Mouse (Mus musculus) adrenal gland, postnatal 14 days (tissue): Measurements from ENCODE around the gene Ptprn2. TPM values are rescaled to one million over a fixed set of nuclear protein-coding genes. Genes with fewer than 3 reads are reported as not detected.

Source experiments
- microRNA-seq, 2 experiments: library from miRNA; unstranded; fragments of <30 nt; microRNA quantifications; one replicate each; pipeline ENCODE4 v1.2.0; 2021
- total RNA-seq: library from RNA; stranded (reverse); gene quantifications from 2 replicates; pipeline ENCODE4 v1.2.3, GENCODE M21; 2021

Gene Ptprn2
- total RNA-seq, 1 experiment from 2014 or later = 15.4 TPM

Small RNAs within 50 kb of the gene (microRNA-seq; reads per million reads assigned to microRNA genes)
- 8.0 to 128 reads per million in 2 experiments for gene Mir153

Other genes starting within 250 kb of the Ptprn2 start
- 10.1 and 13.1 TPM in 2 replicates for gene Wdr60, start 222.7 kb upstream of the Ptprn2 start, total RNA-seq
- gene Gm11027, start 210.3 kb upstream of the Ptprn2 start, total RNA-seq = not detected in 2 replicates
- gene Esyt2, start 204.5 kb upstream of the Ptprn2 start, total RNA-seq = 55.1 and 62.1 TPM in 2 replicates
- gene Ncapg2, start 80.3 kb upstream of the Ptprn2 start, total RNA-seq = 21.8 and 23.8 TPM in 2 replicates